Mouse (Mus musculus): Measurements from ENCODE around the gene Arhgap33. TPM values are rescaled to one million over a fixed set of nuclear protein-coding genes. Genes with fewer than 3 reads are reported as not detected.
"Not testable (repeated sequence)": the region's sequence is repeated elsewhere in the genome, so short reads cannot be mapped to it uniquely, and the experiment has no call there.

Gene Arhgap33
- polyA plus RNA-seq, 1 experiment = 12.9 TPM

DNA sequence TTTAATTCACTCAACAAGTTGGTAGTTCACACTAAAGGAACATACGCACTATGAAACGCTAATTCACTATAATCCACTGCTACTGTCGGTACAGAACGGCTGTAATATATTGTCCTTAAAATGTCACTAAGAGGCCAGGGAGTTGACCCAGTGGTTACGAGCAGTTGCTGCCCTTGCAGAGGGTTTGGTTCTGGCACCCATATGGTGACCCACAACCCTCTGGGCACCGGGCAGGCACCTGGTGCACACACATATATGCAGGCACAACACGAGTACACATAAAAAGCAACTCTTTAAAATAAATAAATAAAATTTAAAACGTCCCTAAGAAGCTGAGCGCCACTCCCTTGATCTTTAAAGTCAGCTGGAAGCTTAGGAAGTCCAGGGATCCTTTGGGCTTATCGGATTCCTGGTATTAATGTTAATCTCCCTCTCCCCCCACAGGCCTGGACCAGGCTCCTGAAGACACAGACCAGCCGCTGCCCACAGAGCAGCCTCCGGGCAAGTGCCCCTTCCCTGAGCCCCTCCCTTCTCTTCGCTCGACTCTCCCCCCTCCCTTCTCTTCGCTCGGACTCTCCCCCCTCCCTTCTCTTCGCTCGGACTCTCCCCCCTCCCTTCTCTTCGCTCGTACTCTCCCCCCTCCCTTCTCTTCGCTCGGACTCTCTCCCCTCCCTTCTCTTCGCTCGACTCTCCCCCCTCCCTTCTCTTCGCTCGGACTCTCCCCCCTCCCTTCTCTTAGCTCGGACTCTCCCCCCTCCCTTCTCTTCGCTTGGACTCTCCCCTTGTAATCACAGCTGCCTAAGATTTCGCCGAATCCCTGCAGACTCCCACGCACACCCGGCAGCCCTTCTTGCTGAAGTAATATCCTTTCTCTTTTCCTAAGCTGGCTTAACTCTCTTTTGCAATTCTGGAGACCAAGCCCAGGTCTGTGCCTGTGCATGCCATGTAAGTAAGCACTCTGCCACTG, 57.2 kb downstream of the Arhgap33 start:
- Histone ChIP-seq H3K9me3 (peaks cover 4% of the 10 kb centered on the region; the same call in 1 of the 2 replicates), H3K4me3 (replicated peaks) (no peak overlapping the region), H3K4me1 (peaks cover 8% of the 10 kb centered on the region), H3K36me3 (replicated peaks; ENCODE audit: low read length) (no peaks in the 10 kb centered on the region), H3K27me3 (replicated peaks) (peaks cover 63% of the 10 kb centered on the region)
- TF ChIP-seq FLI1 (IDR thresholded peaks at IDR 0.05; ENCODE audit: low read length) = no peak
- no peak for TF ChIP-seq GATA1 (IDR thresholded peaks at IDR 0.05; ENCODE audit: borderline replicate concordance, low read length)

DNA sequence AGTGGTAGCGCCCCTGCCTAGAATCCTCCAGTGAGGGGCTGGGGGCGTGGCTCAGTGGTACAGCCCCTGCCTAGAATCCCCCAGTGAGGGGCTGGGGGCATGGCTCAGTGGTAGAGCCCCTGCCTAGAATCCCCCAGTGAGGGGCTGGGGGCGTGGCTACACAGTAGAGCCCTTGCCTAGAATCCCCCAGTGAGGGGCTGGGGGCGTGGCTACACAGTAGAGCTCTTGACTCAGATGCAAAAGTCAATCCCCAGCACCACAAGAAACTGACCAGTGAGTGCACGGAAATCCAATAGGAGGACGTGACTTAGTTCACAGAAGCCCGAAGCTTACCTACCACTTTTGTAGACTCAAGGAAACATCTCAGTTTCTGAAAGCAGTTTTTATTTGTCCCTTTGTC, 58.7 kb downstream of the Arhgap33 start:
- H3K4me3 ChIP-seq (replicated peaks); H3K9me3 ChIP-seq; H3K36me3 ChIP-seq (replicated peaks; ENCODE audit: low read length); H3K4me1 ChIP-seq: not testable (repeated sequence)
- peaks cover 48% of the 10 kb centered on the region for H3K27me3 ChIP-seq (replicated peaks)

DNA sequence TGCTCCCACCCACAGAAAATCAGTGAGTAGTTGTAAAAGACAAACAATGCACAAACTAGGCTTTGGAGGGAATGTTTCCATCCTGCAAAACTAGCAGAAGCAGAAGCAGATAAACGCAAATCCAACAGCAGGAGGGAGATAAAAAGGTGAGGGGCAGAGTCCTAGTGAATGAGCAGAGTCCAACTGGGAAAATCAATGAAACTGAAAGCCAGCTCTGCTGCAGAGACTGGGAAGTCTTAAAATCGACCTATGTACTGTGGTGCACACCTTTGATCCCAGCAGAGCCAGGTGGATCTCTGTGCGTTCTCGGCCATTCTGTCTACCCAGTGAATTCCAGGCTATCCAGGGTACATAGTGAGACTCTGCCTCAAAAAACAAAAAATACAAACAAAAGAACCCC, 59.9 kb downstream of the Arhgap33 start:
- Histone ChIP-seq H3K9me3 (peaks cover 8% of the 10 kb centered on the region), H3K27me3 (replicated peaks) (peaks cover 53% of the 10 kb centered on the region), H3K4me1 (no peaks in the 10 kb centered on the region), H3K4me3 (replicated peaks) (no peak overlapping the region), H3K36me3 (replicated peaks; ENCODE audit: low read length) (no peaks in the 10 kb centered on the region)
- no peak for TF ChIP-seq GATA1 (IDR thresholded peaks at IDR 0.05; ENCODE audit: borderline replicate concordance, low read length)
- no peak for TF ChIP-seq FLI1 (IDR thresholded peaks at IDR 0.05; ENCODE audit: low read length)

DNA sequence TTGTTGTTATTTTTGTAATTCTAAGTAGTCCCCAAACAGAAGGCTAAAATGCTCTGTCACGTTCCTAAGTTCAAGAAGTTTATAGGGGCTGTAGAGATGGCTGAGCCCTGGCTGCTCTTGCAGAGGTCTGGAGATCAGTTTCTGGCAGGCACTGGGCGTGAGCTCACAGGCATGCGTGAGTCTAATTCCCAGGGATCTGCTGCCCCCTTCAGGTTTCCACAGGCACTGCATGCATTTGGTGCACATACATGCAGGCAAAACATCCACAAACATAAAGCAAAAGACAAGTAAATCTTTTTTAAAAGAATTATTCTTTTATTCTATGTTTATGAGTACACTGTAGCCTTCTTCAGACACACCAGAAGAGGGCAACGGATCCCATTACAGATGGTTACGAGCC, 62.4 kb downstream of the Arhgap33 start:
- no peak for TF ChIP-seq GATA1 (IDR thresholded peaks at IDR 0.05; ENCODE audit: borderline replicate concordance, low read length)
- no peak for TF ChIP-seq FLI1 (IDR thresholded peaks at IDR 0.05; ENCODE audit: low read length)
- Histone ChIP-seq H3K9me3 (peaks cover 8% of the 10 kb centered on the region), H3K4me3 (replicated peaks) (no peak overlapping the region), H3K27me3 (replicated peaks) (peaks cover 46% of the 10 kb centered on the region), H3K4me1 (no peaks in the 10 kb centered on the region; the same call in 1 of the 2 replicates), H3K36me3 (replicated peaks; ENCODE audit: low read length) (no peaks in the 10 kb centered on the region)

Other genes starting within 250 kb of the Arhgap33 start
- gene Clip3, start 243.3 kb downstream of the Arhgap33 start, polyA plus RNA-seq (2012; ENCODE audit: insufficient read depth, low replicate concordance) = 0.34 TPM in 1 of 2 replicates, not detected in the other
- 78.7 and 108 TPM in 2 replicates for gene Alkbh6, start 226.3 kb downstream of the Arhgap33 start, polyA plus RNA-seq (2012; ENCODE audit: insufficient read depth, low replicate concordance)
- gene Syne4, start 220.3 kb downstream of the Arhgap33 start, polyA plus RNA-seq (2012; ENCODE audit: insufficient read depth, low replicate concordance) = 2.6 TPM in 1 of 2 replicates, not detected in the other
- 0.25 TPM in 1 of 2 replicates, not detected in the other for gene E130208F15Rik, start 213.3 kb downstream of the Arhgap33 start, polyA plus RNA-seq (2012; ENCODE audit: insufficient read depth, low replicate concordance)
- 9.8 and 13.7 TPM in 2 replicates for gene Sdhaf1, start 211.2 kb downstream of the Arhgap33 start, polyA plus RNA-seq (2012; ENCODE audit: insufficient read depth, low replicate concordance)
- gene Lrfn3, start 172.3 kb downstream of the Arhgap33 start, polyA plus RNA-seq (2012; ENCODE audit: insufficient read depth, low replicate concordance) = not detected in 2 replicates
- 20.9 and 273 TPM in 2 replicates for gene Tyrobp, start 121.3 kb downstream of the Arhgap33 start, polyA plus RNA-seq (2012; ENCODE audit: insufficient read depth, low replicate concordance)
- 11.1 and 14.2 TPM in 2 replicates for gene Hcst, start 115.2 kb downstream of the Arhgap33 start, polyA plus RNA-seq (2012; ENCODE audit: insufficient read depth, low replicate concordance)
- gene Nfkbid, start 113.3 kb downstream of the Arhgap33 start, polyA plus RNA-seq (2012; ENCODE audit: insufficient read depth, low replicate concordance) = 8.3 and 10.0 TPM in 2 replicates
- 2.1 and 5.5 TPM in 2 replicates for gene Aplp1, start 89.5 kb downstream of the Arhgap33 start, polyA plus RNA-seq (2012; ENCODE audit: insufficient read depth, low replicate concordance)
- not detected in 2 replicates for gene Kirrel2, start 77.4 kb downstream of the Arhgap33 start, polyA plus RNA-seq (2012; ENCODE audit: insufficient read depth, low replicate concordance)
- not detected in 2 replicates for gene Nphs1, start 76.7 kb downstream of the Arhgap33 start, polyA plus RNA-seq (2012; ENCODE audit: insufficient read depth, low replicate concordance)
- gene Prodh2, start 41.4 kb downstream of the Arhgap33 start, polyA plus RNA-seq (2012; ENCODE audit: insufficient read depth, low replicate concordance) = not detected in 2 replicates
- 6.0 and 17.2 TPM in 2 replicates for gene Hspb6, start 17.1 kb upstream of the Arhgap33 start, polyA plus RNA-seq (2012; ENCODE audit: insufficient read depth, low replicate concordance)
- 11.6 and 51.8 TPM in 2 replicates for gene Proser3, start 17.2 kb upstream of the Arhgap33 start, polyA plus RNA-seq (2012; ENCODE audit: insufficient read depth, low replicate concordance)
- 49.3 and 62.3 TPM in 2 replicates for gene Lin37, start 24.8 kb upstream of the Arhgap33 start, polyA plus RNA-seq (2012; ENCODE audit: insufficient read depth, low replicate concordance)
- gene U2af1l4, start 28.2 kb upstream of the Arhgap33 start, polyA plus RNA-seq (2012; ENCODE audit: insufficient read depth, low replicate concordance) = 52.8 and 64.1 TPM in 2 replicates
- 0.70 TPM in 1 of 2 replicates, not detected in the other for gene Gm49396, start 28.3 kb upstream of the Arhgap33 start, polyA plus RNA-seq (2012; ENCODE audit: insufficient read depth, low replicate concordance)
- gene Psenen, start 28.6 kb upstream of the Arhgap33 start, polyA plus RNA-seq (2012; ENCODE audit: insufficient read depth, low replicate concordance) = 21.1 and 77.9 TPM in 2 replicates
- 4.3 and 15.3 TPM in 2 replicates for gene Igflr1, start 30.4 kb upstream of the Arhgap33 start, polyA plus RNA-seq (2012; ENCODE audit: insufficient read depth, low replicate concordance)
- gene Kmt2b, start 53.7 kb upstream of the Arhgap33 start, polyA plus RNA-seq (2012; ENCODE audit: insufficient read depth, low replicate concordance) = 20.0 and 47.0 TPM in 2 replicates
- 0.10 TPM in 1 of 2 replicates, not detected in the other for gene Zbtb32, start 63.8 kb upstream of the Arhgap33 start, polyA plus RNA-seq (2012; ENCODE audit: insufficient read depth, low replicate concordance)
- 1.2 TPM in 1 of 2 replicates, not detected in the other for gene Upk1a, start 77.8 kb upstream of the Arhgap33 start, polyA plus RNA-seq (2012; ENCODE audit: insufficient read depth, low replicate concordance)
- gene Cox6b1, start 91.1 kb upstream of the Arhgap33 start, polyA plus RNA-seq (2012; ENCODE audit: insufficient read depth, low replicate concordance) = 82.5 and 197 TPM in 2 replicates
- gene Etv2, start 100.8 kb upstream of the Arhgap33 start, polyA plus RNA-seq (2012; ENCODE audit: insufficient read depth, low replicate concordance) = 0.44 TPM in 1 of 2 replicates, not detected in the other
- gene Rbm42, start 115.3 kb upstream of the Arhgap33 start, polyA plus RNA-seq (2012; ENCODE audit: insufficient read depth, low replicate concordance) = 261 and 484 TPM in 2 replicates
- gene Haus5, start 129.9 kb upstream of the Arhgap33 start, polyA plus RNA-seq (2012; ENCODE audit: insufficient read depth, low replicate concordance) = 2.3 and 13.7 TPM in 2 replicates
- not detected in 2 replicates for gene Pmis2, start 136.5 kb upstream of the Arhgap33 start, polyA plus RNA-seq (2012; ENCODE audit: insufficient read depth, low replicate concordance)
- not detected in 2 replicates for gene 2200002J24Rik, start 163.9 kb upstream of the Arhgap33 start, polyA plus RNA-seq (2012; ENCODE audit: insufficient read depth, low replicate concordance)
- 0.10 TPM in 1 of 2 replicates, not detected in the other for gene Atp4a, start 177.1 kb upstream of the Arhgap33 start, polyA plus RNA-seq (2012; ENCODE audit: insufficient read depth, low replicate concordance)
- gene Tmem147, start 194.5 kb upstream of the Arhgap33 start, polyA plus RNA-seq (2012; ENCODE audit: insufficient read depth, low replicate concordance) = 25.4 and 46.3 TPM in 2 replicates
- gene Gapdhs, start 208.6 kb upstream of the Arhgap33 start, polyA plus RNA-seq (2012; ENCODE audit: insufficient read depth, low replicate concordance) = not detected in 2 replicates
- 0.21 TPM in 1 of 2 replicates, not detected in the other for gene Sbsn, start 216.4 kb upstream of the Arhgap33 start, polyA plus RNA-seq (2012; ENCODE audit: insufficient read depth, low replicate concordance)
- not detected in 2 replicates for gene Dmkn, start 228.7 kb upstream of the Arhgap33 start, polyA plus RNA-seq (2012; ENCODE audit: insufficient read depth, low replicate concordance)

All from megakaryocyte, embryonic 14.5 days (primary cell).